Mouse (Mus musculus) liver, embryonic 12.5 days (tissue): ENCODE results near the gene Med18. TPM values are rescaled to one million over a fixed set of nuclear protein-coding genes. Genes with fewer than 3 reads are reported as not detected.
"Not testable (repeated sequence)": the region's sequence is repeated elsewhere in the genome, so short reads cannot be mapped to it uniquely, and the experiment has no call there.

ENCODE experiments used
- ATAC-seq: fragments of 200-750 bp; cut with Nextera tagmentation; 2 replicates; pipeline ENCODE4 v1.8.0; 2017; ENCODE audit warnings: moderate number of reproducible peaks, mild to moderate bottlenecking, moderate library complexity
- H3K27ac ChIP-seq: fragments of 300-500 bp; sonication (generic); 2 replicates; pipeline ENCODE4 v1.5.1; 2016; ENCODE audit warnings: mild to moderate bottlenecking
- H3K27me3 ChIP-seq: fragments of 300-500 bp; sonication (generic); replicated peaks from 2 replicates; pipeline ENCODE4 v1.6.1; 2016; ENCODE audit warnings: mild to moderate bottlenecking, moderate library complexity
- H3K36me3 ChIP-seq: fragments of 300-500 bp; sonication (generic); 2 replicates; pipeline ENCODE4 v1.6.1; 2016; ENCODE audit warnings: mild to moderate bottlenecking, moderate library complexity
- H3K4me1 ChIP-seq: fragments of 300-500 bp; sonication (generic); 2 replicates; pipeline ENCODE4 v1.6.1; 2016
- H3K4me2 ChIP-seq: fragments of 300-500 bp; sonication (generic); 2 replicates; pipeline ENCODE4 v1.6.1; 2016; ENCODE audit warnings: mild to moderate bottlenecking, moderate library complexity
- H3K4me3 ChIP-seq: fragments of 300-500 bp; sonication (generic); 2 replicates; pipeline ENCODE4 v1.5.1; 2016; ENCODE audit warnings: mild to moderate bottlenecking, moderate library complexity
- H3K9ac ChIP-seq: fragments of 300-500 bp; sonication (generic); 2 replicates; pipeline ENCODE4 v1.6.1; 2016; ENCODE audit warnings: mild to moderate bottlenecking, moderate library complexity
- H3K9me3 ChIP-seq: fragments of 300-500 bp; sonication (generic); replicated peaks from 2 replicates; pipeline ENCODE4 v1.6.1; 2016; ENCODE audit warnings: mild to moderate bottlenecking, moderate library complexity
- WGBS: fragments of 180-500 bp; shearing (Covaris S2); methylation state at CpG from one replicate; pipeline ENCODE4 v1.1.7; 2016; ENCODE audit not compliant: insufficient replicate concordance; 5-methylcytosine and 5-hydroxymethylcytosine counted together
- polyA plus RNA-seq: library from polyadenylated mRNA; unstranded; fragments of >200 nt; fragmentation: Nextera tagmentation; extraction: Ambion mirVana; gene quantifications from 2 replicates; pipeline ENCODE4 v1.2.1, GENCODE M21; 2016

The Med18 gene
- polyA plus RNA-seq, 1 experiment from 2014 or later, result 19.4 TPM

DNA sequence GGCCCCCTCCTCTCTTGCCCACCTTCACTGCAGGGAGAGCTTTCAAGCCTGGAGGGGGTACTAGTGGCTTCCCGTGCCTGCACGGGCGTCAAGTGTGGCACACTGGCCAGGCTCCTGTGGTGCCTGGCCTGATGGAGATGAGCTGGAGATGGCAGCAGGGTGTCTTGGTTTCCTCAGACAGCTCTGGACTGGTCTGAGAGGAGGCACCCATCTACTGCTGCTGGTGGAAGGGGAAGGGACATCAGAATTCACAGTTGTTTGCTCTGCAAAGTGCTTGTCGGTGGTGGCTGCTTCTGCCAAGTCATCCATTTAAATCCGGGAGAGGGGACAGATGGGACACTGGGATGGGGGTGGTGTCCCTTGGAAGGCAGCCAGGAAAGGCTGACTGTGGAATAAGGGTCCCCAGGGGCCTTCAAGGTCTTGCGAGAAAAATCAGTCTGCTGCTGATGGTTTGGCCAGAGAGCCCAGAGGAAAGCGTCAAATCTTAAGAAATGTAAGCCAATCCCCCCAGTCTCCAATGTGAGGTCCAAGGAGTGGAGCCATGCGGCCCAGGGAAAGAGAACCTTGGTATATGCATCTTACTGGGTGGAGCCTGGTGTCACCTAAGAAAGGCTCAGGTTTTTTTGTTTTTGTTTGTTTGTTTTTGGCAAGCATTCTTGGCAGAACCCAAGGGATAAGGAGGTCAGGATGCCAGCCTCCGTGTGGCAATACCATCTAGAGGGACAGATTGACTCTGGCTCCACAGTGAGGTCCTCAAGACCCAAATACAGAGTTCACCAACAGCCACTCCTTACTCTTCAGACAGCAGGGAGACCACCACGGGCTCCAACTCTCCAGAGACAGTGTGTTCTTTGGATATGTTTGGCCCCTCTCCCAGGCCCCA, 28.7 kb upstream of the Med18 start:
- Histone ChIP-seq H3K27ac (peak overlapping the region; percentile 3), H3K9me3 (no peaks in the 10 kb centered on the region), H3K36me3 (peaks cover 53% of the 10 kb centered on the region), H3K4me1 (peaks cover 17% of the 10 kb centered on the region), H3K9ac (no peak overlapping the region), H3K27me3 (no peaks in the 10 kb centered on the region), H3K4me3 (no peak overlapping the region), H3K4me2 (no peak overlapping the region)
- peak; percentile 50; the same call in 1 of the 2 replicates for ATAC-seq
- WGBS, result 67% methylated on average over 10 of the region's 10 CpGs

DNA sequence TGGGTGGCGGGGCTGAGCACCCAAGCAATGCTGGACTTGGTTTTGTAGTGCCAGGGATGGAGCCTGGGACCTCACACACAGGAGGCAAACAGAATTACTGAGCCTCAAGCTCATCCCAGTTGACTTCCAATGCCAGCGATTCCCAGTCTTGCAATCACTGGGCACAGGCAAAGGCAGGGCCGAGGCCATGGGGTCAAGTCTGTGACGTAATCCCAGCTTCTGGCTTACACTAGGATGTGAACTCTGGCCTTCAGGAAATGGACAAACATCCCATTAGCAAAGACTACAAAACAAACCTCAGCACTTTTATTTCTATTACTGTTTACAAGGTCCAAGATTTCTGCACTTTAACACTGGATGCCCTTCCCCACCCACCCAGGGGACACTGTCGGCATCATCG, 28.0 kb upstream of the Med18 start:
- peak overlapping the region; percentile 3; the same call in 1 of the 2 replicates for H3K27ac ChIP-seq
- peaks cover 17% of the 10 kb centered on the region for H3K4me1 ChIP-seq
- H3K36me3 ChIP-seq, result peaks cover 46% of the 10 kb centered on the region
- 72% methylated on average over 6 of the region's 6 CpGs for WGBS
- H3K4me2 ChIP-seq, result no peak overlapping the region
- no peak overlapping the region for H3K4me3 ChIP-seq
- no peaks in the 10 kb centered on the region for H3K9me3 ChIP-seq
- ATAC-seq, result peak; percentile 50
- H3K9ac ChIP-seq, result no peak overlapping the region
- no peaks in the 10 kb centered on the region for H3K27me3 ChIP-seq

DNA sequence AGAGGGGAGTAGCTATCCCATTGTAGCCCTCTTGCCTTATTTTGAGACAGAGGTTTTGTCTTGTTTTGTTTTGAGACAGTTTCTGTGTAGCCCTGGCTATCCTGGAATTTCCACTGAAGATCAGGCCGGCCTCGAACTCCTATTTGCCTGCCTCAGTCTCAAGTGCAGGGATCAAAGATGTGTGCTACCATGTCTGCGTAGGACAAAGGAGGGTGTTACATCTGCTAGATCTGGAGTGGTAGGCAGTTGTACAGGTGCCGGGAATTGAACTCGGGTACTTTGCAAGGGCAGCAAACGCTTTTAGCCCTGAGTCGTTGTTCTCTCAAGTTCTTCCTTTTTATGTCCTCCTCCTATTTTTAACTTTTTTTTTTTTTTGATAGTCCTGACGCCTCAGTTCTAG, 27.3 kb upstream of the Med18 start:
- 79% methylated on average over 8 of the region's 8 CpGs for WGBS
- H3K4me2 ChIP-seq, result no peak overlapping the region
- H3K9me3 ChIP-seq, result no peaks in the 10 kb centered on the region
- H3K4me1 ChIP-seq, result peaks cover 17% of the 10 kb centered on the region
- no peak overlapping the region for H3K9ac ChIP-seq
- H3K36me3 ChIP-seq, result peaks cover 39% of the 10 kb centered on the region
- H3K4me3 ChIP-seq, result no peak overlapping the region
- ATAC-seq, result no peak
- no peaks in the 10 kb centered on the region for H3K27me3 ChIP-seq
- no peak overlapping the region for H3K27ac ChIP-seq

DNA sequence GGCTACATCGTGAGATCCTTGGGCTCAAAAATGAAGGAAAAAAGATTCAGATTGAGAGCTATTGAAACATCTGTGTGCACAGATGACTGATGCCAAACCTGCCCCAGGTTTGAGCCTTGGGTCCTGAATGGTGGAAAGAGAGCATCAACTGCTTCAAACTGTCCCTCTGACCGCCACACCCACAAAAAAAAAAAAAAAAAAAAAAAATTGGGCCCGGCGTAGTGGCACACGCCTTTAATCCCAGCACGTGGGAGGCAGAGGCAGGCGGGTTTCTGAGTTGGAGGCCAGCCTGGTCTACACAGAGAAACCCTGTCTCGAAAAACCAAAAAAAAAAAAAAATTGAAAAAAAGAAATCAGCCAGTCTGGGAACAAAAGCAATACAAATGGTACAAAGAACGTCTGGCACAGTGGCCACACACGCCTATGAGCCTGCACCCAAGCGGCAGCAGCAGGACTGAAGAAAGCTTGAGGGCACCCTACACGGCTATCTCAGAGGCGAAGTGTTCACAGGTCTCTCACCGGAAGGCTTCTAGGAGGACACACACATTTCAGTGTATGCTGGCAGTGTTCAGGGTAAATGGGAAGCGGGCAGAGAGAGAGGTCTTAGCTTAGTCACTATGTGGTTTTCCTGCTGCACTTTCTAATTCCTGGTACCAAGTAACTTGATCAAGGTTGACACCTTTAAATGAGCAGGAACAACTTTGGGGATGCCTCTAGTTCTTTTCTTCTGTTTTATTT, 26.7 kb upstream of the Med18 start:
- H3K9me3 ChIP-seq, result no peaks in the 10 kb centered on the region
- H3K27me3 ChIP-seq, result no peaks in the 10 kb centered on the region
- H3K36me3 ChIP-seq, result peaks cover 33% of the 10 kb centered on the region
- no peak overlapping the region for H3K4me3 ChIP-seq
- 61% methylated on average over 15 of the region's 15 CpGs for WGBS
- no peak overlapping the region for H3K27ac ChIP-seq
- no peak overlapping the region for H3K9ac ChIP-seq
- no peak overlapping the region for H3K4me2 ChIP-seq
- H3K4me1 ChIP-seq, result peaks cover 17% of the 10 kb centered on the region
- no peak for ATAC-seq

DNA sequence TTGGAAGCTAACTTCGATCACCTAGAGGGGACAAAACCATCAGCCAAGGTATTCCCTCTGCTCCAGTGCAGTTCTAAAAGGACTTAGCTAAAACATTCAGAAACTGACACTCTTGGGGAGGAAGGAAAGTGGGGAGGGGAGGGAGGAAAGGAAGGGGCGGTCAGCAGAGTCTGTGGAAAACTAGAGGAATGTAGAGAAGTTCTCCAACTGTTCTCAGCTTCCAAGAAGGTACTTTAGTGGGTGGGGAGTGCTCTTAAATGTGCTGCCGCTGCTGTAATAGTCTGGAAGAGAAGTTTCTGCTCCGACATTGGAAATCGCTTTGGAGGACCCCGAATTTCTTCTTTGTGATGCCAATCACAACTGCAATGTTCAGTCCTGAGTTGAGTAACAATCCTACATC, 25.3 kb upstream of the Med18 start:
- Histone ChIP-seq H3K27me3 (no peaks in the 10 kb centered on the region), H3K9ac (no peak overlapping the region), H3K36me3 (peaks cover 20% of the 10 kb centered on the region), H3K4me1 (peaks cover 17% of the 10 kb centered on the region), H3K27ac (no peak overlapping the region), H3K9me3 (no peaks in the 10 kb centered on the region), H3K4me3 (no peak overlapping the region), H3K4me2 (no peak overlapping the region)
- ATAC-seq, result no peak
- WGBS, result 83% methylated on average over 6 of the region's 6 CpGs

DNA sequence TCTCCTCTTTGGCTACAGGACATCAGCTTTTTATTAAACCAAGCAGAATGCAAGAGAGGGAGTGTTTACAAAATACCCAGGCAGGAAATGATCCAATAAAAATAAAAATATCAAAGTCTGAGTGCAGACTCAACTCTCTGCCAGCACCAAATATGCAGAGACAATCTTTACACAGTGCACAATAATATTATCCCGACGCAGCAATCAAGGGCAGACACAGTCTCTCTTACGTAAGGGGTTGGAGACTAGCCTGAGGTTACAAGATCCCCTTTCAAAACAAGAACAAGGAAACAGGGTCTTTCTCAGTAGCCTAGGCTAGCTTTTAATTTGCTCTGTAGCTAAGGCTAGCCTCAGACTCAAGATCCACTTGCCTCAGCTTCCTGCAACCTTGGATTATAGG, 24.8 kb upstream of the Med18 start:
- Histone ChIP-seq H3K4me1 (peaks cover 17% of the 10 kb centered on the region), H3K4me3 (no peak overlapping the region), H3K27me3 (no peaks in the 10 kb centered on the region), H3K36me3 (peaks cover 15% of the 10 kb centered on the region), H3K9me3 (no peaks in the 10 kb centered on the region), H3K4me2 (no peak overlapping the region), H3K9ac (no peak overlapping the region), H3K27ac (no peak overlapping the region)
- 86% methylated on average over 3 of the region's 3 CpGs for WGBS
- ATAC-seq, result no peak

DNA sequence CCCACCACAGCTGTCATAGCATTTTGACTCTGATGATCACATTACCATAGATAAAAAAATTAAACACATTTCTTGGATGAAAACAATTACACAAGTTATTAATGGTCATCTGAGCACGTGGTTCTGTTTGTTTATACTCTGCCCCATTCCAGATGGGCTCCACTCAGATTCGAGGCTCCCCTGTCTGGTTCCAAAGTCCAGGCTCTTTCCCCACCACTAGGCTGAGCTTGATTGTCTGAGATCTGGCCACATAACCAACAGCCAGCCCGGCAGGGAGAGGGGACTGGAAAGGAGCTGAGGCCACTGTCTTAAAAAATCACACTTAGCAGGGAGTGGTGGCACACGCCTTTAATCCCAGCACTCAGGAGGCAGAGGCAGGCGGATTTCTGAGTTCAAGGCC, 21.1 kb upstream of the Med18 start:
- H3K27me3 ChIP-seq, result no peaks in the 10 kb centered on the region
- no peak for ATAC-seq
- H3K27ac ChIP-seq, result no peak overlapping the region

DNA sequence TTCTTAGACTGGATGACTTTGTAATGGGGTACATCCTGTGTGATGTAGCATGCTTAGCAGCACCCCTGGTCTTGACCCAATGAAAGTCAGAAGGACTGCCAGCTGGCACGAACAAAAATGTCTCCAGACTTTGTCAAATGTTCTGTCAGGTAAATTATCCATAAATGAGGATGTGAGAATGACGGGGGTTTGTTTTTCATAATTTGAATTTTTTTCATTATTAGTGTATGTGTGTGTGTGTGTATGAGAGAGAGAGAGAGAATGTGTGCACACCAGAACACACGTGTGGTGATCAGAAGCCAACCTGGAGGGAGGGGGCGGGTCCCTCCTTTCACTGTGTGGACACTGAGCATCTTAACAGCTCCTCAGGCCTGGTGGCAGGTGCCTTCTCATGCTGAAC, 20.5 kb upstream of the Med18 start:
- no peak overlapping the region for H3K9ac ChIP-seq
- peaks cover 2% of the 10 kb centered on the region; the same call in 1 of the 2 replicates for H3K4me1 ChIP-seq
- H3K27me3 ChIP-seq, result no peaks in the 10 kb centered on the region
- H3K27ac ChIP-seq, result no peak overlapping the region
- 74% methylated on average over 4 of the region's 4 CpGs for WGBS
- no peak for ATAC-seq
- no peaks in the 10 kb centered on the region for H3K36me3 ChIP-seq
- no peaks in the 10 kb centered on the region for H3K9me3 ChIP-seq
- H3K4me2 ChIP-seq, result no peak overlapping the region
- no peak overlapping the region for H3K4me3 ChIP-seq

More for the DNA sequence above, 21.1 kb upstream of the Med18 start:
- no peak overlapping the region for H3K4me3 ChIP-seq
- no peak overlapping the region for H3K9ac ChIP-seq
- 55% methylated on average over 5 of the region's 5 CpGs for WGBS
- H3K9me3 ChIP-seq, result no peaks in the 10 kb centered on the region
- H3K4me1 ChIP-seq, result no peaks in the 10 kb centered on the region
- no peaks in the 10 kb centered on the region for H3K36me3 ChIP-seq
- H3K4me2 ChIP-seq, result no peak overlapping the region

DNA sequence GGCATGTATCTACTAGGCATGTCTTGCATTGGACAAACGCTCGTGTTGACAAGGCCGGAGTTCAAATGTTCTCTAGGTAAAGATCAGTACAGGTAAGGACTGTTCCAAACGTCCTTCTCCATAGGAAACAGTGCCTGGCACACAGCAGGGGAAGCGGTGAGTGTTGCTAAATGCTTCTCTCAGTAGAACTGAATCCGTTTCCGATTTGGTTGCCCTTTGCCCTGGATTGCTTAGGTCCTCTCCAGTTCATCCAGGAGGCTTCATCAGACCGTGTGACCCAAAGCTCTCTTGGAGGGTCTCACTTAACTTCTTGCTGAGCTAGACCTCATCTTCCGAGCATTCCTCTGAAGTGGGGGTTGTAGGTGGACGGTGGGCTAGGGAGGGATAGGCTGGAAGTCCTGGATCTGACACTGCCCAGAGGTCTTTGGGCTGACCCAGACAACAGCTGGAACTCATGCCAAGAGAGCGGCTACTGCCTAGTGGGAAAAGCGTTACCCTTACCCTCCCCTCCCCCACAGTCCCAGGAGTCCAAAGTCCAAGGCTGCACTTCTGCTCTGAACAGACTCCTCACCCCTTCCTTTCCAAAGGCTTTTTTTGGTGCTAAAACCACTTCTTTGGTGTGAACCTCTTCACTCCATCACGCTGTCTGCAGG, 19.4 kb upstream of the Med18 start:
- H3K9ac ChIP-seq, result no peak overlapping the region
- H3K4me3 ChIP-seq, result no peak overlapping the region
- peak overlapping the region; percentile 43 for H3K27ac ChIP-seq
- no peak for ATAC-seq
- H3K36me3 ChIP-seq, result no peaks in the 10 kb centered on the region
- no peaks in the 10 kb centered on the region for H3K27me3 ChIP-seq
- no peaks in the 10 kb centered on the region for H3K9me3 ChIP-seq
- WGBS, result 62% methylated on average over 13 of the region's 13 CpGs
- H3K4me2 ChIP-seq, result no peak overlapping the region
- peaks cover 5% of the 10 kb centered on the region; the same call in 1 of the 2 replicates for H3K4me1 ChIP-seq

DNA sequence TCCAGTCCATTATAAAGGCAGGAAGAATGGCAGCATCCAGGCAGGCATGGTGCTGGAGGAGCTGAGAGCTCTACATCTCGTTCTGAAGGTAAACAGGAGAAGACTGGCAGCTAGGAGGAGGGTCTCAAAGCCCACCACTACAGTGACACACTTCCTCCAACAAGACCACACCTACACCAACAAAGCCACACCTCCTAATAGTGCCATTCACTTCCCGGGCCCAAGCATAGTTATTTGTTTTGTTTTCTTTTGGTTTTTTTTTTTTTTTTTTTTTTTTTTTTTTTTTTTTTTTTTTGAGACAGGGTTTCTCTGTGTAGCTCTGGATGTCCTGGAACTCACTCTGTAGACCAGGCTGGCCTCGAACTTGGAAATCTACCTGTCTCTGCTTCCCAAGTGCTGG, 18.4 kb upstream of the Med18 start:
- H3K4me3 ChIP-seq, H3K4me2 ChIP-seq, H3K27ac ChIP-seq, H3K4me1 ChIP-seq, H3K9ac ChIP-seq, H3K27me3 ChIP-seq, H3K36me3 ChIP-seq, ATAC-seq, H3K9me3 ChIP-seq: not testable (repeated sequence)
- 62% methylated on average over 3 of the region's 3 CpGs for WGBS

DNA sequence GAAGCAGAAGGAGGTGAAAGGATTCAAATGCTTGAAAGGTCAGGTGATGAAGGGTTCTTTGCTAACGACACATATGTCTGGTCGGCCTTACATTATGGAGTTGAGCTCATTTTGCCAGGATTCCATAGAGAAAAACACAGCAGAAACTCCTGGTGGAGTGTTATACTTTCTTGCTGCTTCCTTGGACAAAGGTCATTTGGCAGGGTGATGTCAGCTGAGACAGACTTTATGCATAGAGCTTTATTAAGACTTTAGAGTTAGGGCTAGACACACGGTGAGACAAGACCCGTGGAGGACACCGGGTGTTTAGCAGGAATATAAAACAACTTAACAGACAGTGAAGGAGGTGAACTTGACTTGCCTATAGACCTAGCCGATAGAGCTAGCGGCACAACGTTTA, 14.1 kb upstream of the Med18 start:
- Histone ChIP-seq H3K4me3 (no peak overlapping the region), H3K4me1 (peaks cover 16% of the 10 kb centered on the region), H3K36me3 (no peaks in the 10 kb centered on the region), H3K27me3 (no peaks in the 10 kb centered on the region), H3K9me3 (no peaks in the 10 kb centered on the region), H3K4me2 (no peak overlapping the region), H3K9ac (no peak overlapping the region), H3K27ac (no peak overlapping the region)
- WGBS, result 82% methylated on average over 8 of the region's 8 CpGs
- ATAC-seq, result no peak
